8 mouse cellular contexts compared by ENCODE assay signal in the genomic region with DNA sequence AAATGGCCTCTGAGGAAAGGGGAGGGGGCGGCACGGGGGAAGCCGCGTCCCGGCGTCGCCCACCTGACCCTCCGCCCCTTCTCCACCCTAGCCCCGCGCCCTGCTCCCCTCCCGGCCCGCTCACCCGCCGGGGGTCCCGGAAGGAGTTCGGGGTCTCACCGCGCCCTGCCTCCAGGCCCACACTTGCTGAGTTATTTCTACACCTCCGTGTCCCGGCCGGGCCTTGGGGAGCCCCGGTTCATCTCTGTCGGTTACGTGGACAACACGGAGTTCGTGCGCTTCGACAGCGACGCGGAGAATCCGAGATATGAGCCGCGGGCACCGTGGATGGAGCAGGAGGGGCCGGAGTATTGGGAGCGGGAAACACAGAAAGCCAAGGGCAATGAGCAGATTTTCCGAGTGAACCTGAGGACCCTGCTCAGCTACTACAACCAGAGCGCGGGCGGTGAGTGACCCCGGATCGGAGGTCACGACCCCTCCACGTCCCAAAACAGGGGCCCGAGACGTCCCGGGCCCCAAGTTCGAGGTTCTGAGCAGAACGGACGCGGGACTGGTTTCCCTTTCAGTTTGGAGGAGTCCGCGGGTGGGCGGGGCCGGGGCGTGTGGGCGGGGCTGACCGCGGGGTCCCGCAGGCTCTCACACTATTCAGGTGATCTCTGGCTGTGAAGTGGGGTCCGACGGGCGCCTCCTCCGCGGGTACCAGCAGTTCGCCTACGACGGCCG. TPM values are rescaled to one million over a fixed set of nuclear protein-coding genes. Genes with fewer than 3 reads are reported as not detected.
DNase-seq lines count a peak whose midpoint lies in the region; ATAC-seq and TF ChIP-seq lines count a peak whose summit lies in the region.

No protein-coding gene starts in this region.

- H3K27ac ChIP-seq in embryonic facial prominence, embryonic 15.5 days (replicated peaks): no peak overlapping the region

- H3K27me3 ChIP-seq in Patski: no peaks in the 10 kb centered on the region
- no peaks in the 10 kb centered on the region; the same call in 1 of the 2 replicates for H3K27me3 ChIP-seq in embryonic facial prominence, embryonic 15.5 days

- peak overlapping the region; percentile 98 for H3K4me2 ChIP-seq in embryonic facial prominence, embryonic 15.5 days (replicated peaks)

- H3K9me3 ChIP-seq in embryonic facial prominence, embryonic 15.5 days (replicated peaks): no peaks in the 10 kb centered on the region

- in situ Hi-C loops in Patski (cut with MboI; ENCODE audit: low pct_unique_long_range_greater_than_20kb): no loop called here

- no peaks in the 10 kb centered on the region for H3K36me3 ChIP-seq in embryonic facial prominence, embryonic 15.5 days

- intact Hi-C loops in heart, postnatal 10 days (cut with DNase I): no loop called here

- 0 out of 2 replicates have a peak, but pooled peaks cover 8% of the 10 kb centered on the region for H3K4me1 ChIP-seq in embryonic facial prominence, embryonic 15.5 days

- DNase-seq in 416B (ENCODE audit: low read depth): peak; percentile 75
- DNase-seq in Patski (ENCODE audit: low read depth, low spot score): no peak
- DNase-seq in heart, postnatal 10 days: peak; percentile 37 to 45
- DNase-seq in kidney, postnatal 4 days: peak; percentile 58 to 71
- DNase-seq in spleen, postnatal 14 days (ENCODE audit: low spot score in 2 of 2): peak; percentile 20
- DNase-seq in frontal cortex, postnatal 14 days (ENCODE audit: low spot score in 2 of 2): no peak

- peak overlapping the region; percentile 23 for H3K9ac ChIP-seq in embryonic facial prominence, embryonic 15.5 days

- WGBS in embryonic facial prominence, embryonic 15.5 days: under 1% methylated on average over 62 of the region's 70 CpGs

- CTCF ChIA-PET in Patski (lab: Charles Lee): no interaction called here

- POLR2A ChIA-PET in Patski (lab: Charles Lee): no interaction called here

- TF ChIP-seq CTCF in Patski (IDR thresholded peaks at IDR 0.05): no peak

- peak overlapping the region; percentile 58 for H3K4me3 ChIP-seq in embryonic facial prominence, embryonic 15.5 days (replicated peaks)

- ATAC-seq in Patski: peak; percentile 31
- ATAC-seq in embryonic facial prominence, embryonic 15.5 days (ENCODE audit: insufficient number of reproducible peaks, low FRiP score, low TSS enrichment, low read depth): peak; percentile 34; the same call in 1 of the 2 replicates
- ATAC-seq in megakaryocyte-erythroid progenitor cell, adult 5-6 weeks (replicated peaks; ENCODE audit: low FRiP score, low TSS enrichment, poor library complexity, severe bottlenecking): peak; percentile 43

RNA-seq across cellular contexts. Expression of a gene that starts 0.5 kb away (rescaled TPM):
- polyA plus RNA-seq in Patski (2021): 4.8 TPM
- polyA plus RNA-seq in embryonic facial prominence, embryonic 15.5 days (2015; fragmentation: Nextera tagmentation; extraction: Ambion mirVana): 2.4 and 2.7 TPM in 2 replicates
- total RNA-seq in heart, postnatal 10 days (2021): 10 to 100 TPM in 1 of 2 experiments, 1 to 10 TPM in 1; 8.5 to 10.6 TPM
- 25.7 and 26.1 TPM in 2 replicates for total RNA-seq in megakaryocyte-erythroid progenitor cell, adult 5-6 weeks (2014; fragmentation: Nextera tagmentation)
- 19.4 and 44.3 TPM in 2 replicates for total RNA-seq in megakaryocyte-erythroid progenitor cell, adult 5-6 weeks (2017)

RNA-seq across cellular contexts. Expression of a gene that starts 37.8 kb away (rescaled TPM):
- not detected for polyA plus RNA-seq in Patski (2021)
- polyA plus RNA-seq in embryonic facial prominence, embryonic 15.5 days (2015; fragmentation: Nextera tagmentation; extraction: Ambion mirVana): 0.47 TPM in 1 of 2 replicates, not detected in the other
- total RNA-seq in heart, postnatal 10 days (2021): 1 to 10 TPM in 1 of 2 experiments, under 1 TPM in 1; 0.89 to 1.2 TPM
- total RNA-seq in megakaryocyte-erythroid progenitor cell, adult 5-6 weeks (2014; fragmentation: Nextera tagmentation): not detected in 2 replicates
- not detected in 2 replicates for total RNA-seq in megakaryocyte-erythroid progenitor cell, adult 5-6 weeks (2017)

RNA-seq across cellular contexts. Expression of a gene that starts 44.8 kb away (rescaled TPM):
- polyA plus RNA-seq in Patski (2021): 0.03 TPM
- 0.14 and 0.28 TPM in 2 replicates for polyA plus RNA-seq in embryonic facial prominence, embryonic 15.5 days (2015; fragmentation: Nextera tagmentation; extraction: Ambion mirVana)
- under 1 TPM; 0.25 to 0.38 TPM for total RNA-seq in heart, postnatal 10 days (2021)
- 76.1 and 91.9 TPM in 2 replicates for total RNA-seq in megakaryocyte-erythroid progenitor cell, adult 5-6 weeks (2014; fragmentation: Nextera tagmentation)
- total RNA-seq in megakaryocyte-erythroid progenitor cell, adult 5-6 weeks (2017): 52.5 and 77.9 TPM in 2 replicates

RNA-seq across cellular contexts. Expression of a gene that starts 59.1 kb away (rescaled TPM):
- 0.08 TPM for polyA plus RNA-seq in Patski (2021)
- polyA plus RNA-seq in embryonic facial prominence, embryonic 15.5 days (2015; fragmentation: Nextera tagmentation; extraction: Ambion mirVana): 2.0 and 2.2 TPM in 2 replicates
- total RNA-seq in heart, postnatal 10 days (2021): 1 to 10 TPM; 1.2 to 1.3 TPM
- 135 and 179 TPM in 2 replicates for total RNA-seq in megakaryocyte-erythroid progenitor cell, adult 5-6 weeks (2014; fragmentation: Nextera tagmentation)
- 47.7 and 71.0 TPM in 2 replicates for total RNA-seq in megakaryocyte-erythroid progenitor cell, adult 5-6 weeks (2017)

RNA-seq across cellular contexts. Expression of a gene that starts 59.7 kb away (rescaled TPM):
- 1.1 TPM for polyA plus RNA-seq in Patski (2021)
- polyA plus RNA-seq in embryonic facial prominence, embryonic 15.5 days (2015; fragmentation: Nextera tagmentation; extraction: Ambion mirVana): not detected in 2 replicates
- 1 to 10 TPM in 1 of 2 experiments, under 1 TPM in 1; 0.55 to 1.1 TPM for total RNA-seq in heart, postnatal 10 days (2021)
- not detected in 2 replicates for total RNA-seq in megakaryocyte-erythroid progenitor cell, adult 5-6 weeks (2014; fragmentation: Nextera tagmentation)
- total RNA-seq in megakaryocyte-erythroid progenitor cell, adult 5-6 weeks (2017): not detected in 2 replicates

Comparison
In these comparisons a context has a peak if more than half of its experiments do, and no peak if none do; other contexts are left out.
1. DNase-seq: peak in 416B (single experiment), heart, postnatal 10 days (2 of 2), kidney, postnatal 4 days (2 of 2) and spleen, postnatal 14 days (2 of 2); none in Patski (single experiment) and frontal cortex, postnatal 14 days (0 of 2).
2. RNA of a gene that starts 44.8 kb away (total RNA-seq): 52.5 to 91.9 TPM in megakaryocyte-erythroid progenitor cell, adult 5-6 weeks; 0.25 to 0.38 TPM in heart, postnatal 10 days; every median in the first group is over 10 times any median in the second.
3. Peak in every context shown above with its lines, with median percentiles within 50 percentile points of each other: ATAC-seq.